Mouse (Mus musculus) liver, embryonic 14.5 days (tissue): Measurements from ENCODE around the gene Supt5. TPM values are rescaled to one million over a fixed set of nuclear protein-coding genes. Genes with fewer than 3 reads are reported as not detected.

Experiments used
- ATAC-seq: fragments of 200-750 bp; cut with Nextera tagmentation; 2 replicates; pipeline ENCODE4 v1.8.0; 2017; ENCODE audit warnings: moderate number of reproducible peaks, mild to moderate bottlenecking, moderate library complexity; ENCODE audit not compliant: insufficient read depth
- DNase-seq, 3 experiments: peaks; one replicate each; pipeline ENCODE4 v3.0.0-alpha.2; 2012 to 2013; ENCODE audit warnings: low read depth in 3 of 3, low spot score in 3 of 3
- H3K27ac ChIP-seq: fragments of 300-500 bp; sonication (generic); 2 replicates; pipeline ENCODE4 v1.5.1; 2014; ENCODE audit warnings: moderate library complexity, mild to moderate bottlenecking, control low read depth, inconsistent platforms
- H3K27me3 ChIP-seq: fragments of 300-500 bp; sonication (generic); 2 replicates; pipeline ENCODE4 v1.6.1; 2014; ENCODE audit warnings: mild to moderate bottlenecking, low read length, moderate library complexity; ENCODE audit not compliant: control insufficient read depth, insufficient read depth
- H3K36me3 ChIP-seq: fragments of 300-500 bp; sonication (generic); replicated peaks from 2 replicates; pipeline ENCODE4 v1.6.1; 2014; ENCODE audit warnings: low read depth; ENCODE audit not compliant: control insufficient read depth, insufficient read depth
- H3K4me1 ChIP-seq, 2 experiments: fragments of 200-500 bp in 1 of 2; fragments of 300-500 bp in 1 of 2; sonication (generic) in 1 of 2; replicated peaks; 2 replicates each; pipeline ENCODE4 v1.6.1; 2012 to 2014; ENCODE audit warnings: antibody characterized with exemption in 1 of 2, inconsistent platforms in 1 of 2, low read length in 1 of 2; ENCODE audit not compliant: control insufficient read depth in 2 of 2, insufficient read depth in 2 of 2
- H3K4me2 ChIP-seq: fragments of 300-500 bp; sonication (generic); 2 replicates; pipeline ENCODE4 v1.6.1; 2014; ENCODE audit warnings: low read depth, mild to moderate bottlenecking, control low read depth, moderate library complexity
- H3K4me3 ChIP-seq, 2 experiments: fragments of 200-500 bp in 1 of 2; fragments of 300-500 bp in 1 of 2; sonication (generic) in 1 of 2; 2 replicates each; pipeline ENCODE4 v1.5.1; 2012 to 2014; ENCODE audit warnings: low read depth in 2 of 2, low read length in 2 of 2, mild to moderate bottlenecking in 2 of 2, control low read depth in 1 of 2, inconsistent platforms in 1 of 2, moderate library complexity in 1 of 2; ENCODE audit not compliant: insufficient read depth in 1 of 2
- H3K9ac ChIP-seq: fragments of 300-500 bp; sonication (generic); replicated peaks from 2 replicates; pipeline ENCODE4 v1.6.1; 2014; ENCODE audit warnings: mild to moderate bottlenecking, control low read depth, moderate library complexity
- H3K9me3 ChIP-seq: fragments of 300-500 bp; sonication (generic); 2 replicates; pipeline ENCODE4 v1.6.1; 2016; ENCODE audit warnings: low read length, mixed read lengths; ENCODE audit not compliant: control insufficient read depth
- CTCF ChIP-seq: IDR thresholded peaks from 2 replicates; pipeline ENCODE4 v1.5.1; 2016; ENCODE audit warnings: antibody characterized with exemption, low read depth, control low read depth
- EP300 ChIP-seq: IDR thresholded peaks from 2 replicates; pipeline ENCODE4 v1.6.1; 2016; ENCODE audit warnings: antibody characterized with exemption, low read depth
- WGBS: fragments of 180-500 bp; shearing (Covaris S2); extraction: QIAGEN DNeasy Blood & Tissue Kit; methylation state at CpG from one replicate; pipeline ENCODE4 v1.1.7; 2014; ENCODE audit not compliant: insufficient replicate concordance; 5-methylcytosine and 5-hydroxymethylcytosine counted together
- polyA plus RNA-seq, 2 experiments: library from polyadenylated mRNA; depleted of rRNA in 1 of 2; stranded (reverse) in 1 of 2; unstranded in 1 of 2; fragments of >200 nt; fragmentation: Nextera tagmentation in 1 of 2; extraction: Ambion mirVana in 1 of 2; gene quantifications; 2 replicates each; pipeline versions ENCODE4 v1.2.1 to v1.2.3; 2012 to 2014

Supt5 gene
- polyA plus RNA-seq, 2 experiments = 21.7 to 29.6 TPM

GRCm38 (mm10) chr7:28328260-28328659 is 10.3 kb downstream of the Supt5 start:
- DNase-seq = no peak
- no peak overlapping the region for H3K4me3 ChIP-seq
- no peak overlapping the region for H3K27ac ChIP-seq
- 89% methylated on average over 2 of the region's 2 CpGs for WGBS
- H3K9ac ChIP-seq = no peak overlapping the region
- no peak for ATAC-seq
- H3K27me3 ChIP-seq = no peaks in the 10 kb centered on the region
- no peaks in the 10 kb centered on the region for H3K9me3 ChIP-seq
- H3K36me3 ChIP-seq = peaks cover 52% of the 10 kb centered on the region
- no peaks in the 10 kb centered on the region for H3K4me1 ChIP-seq
- no peak overlapping the region for H3K4me2 ChIP-seq
- no peak for TF ChIP-seq EP300
- TF ChIP-seq CTCF = no peak

DNA sequence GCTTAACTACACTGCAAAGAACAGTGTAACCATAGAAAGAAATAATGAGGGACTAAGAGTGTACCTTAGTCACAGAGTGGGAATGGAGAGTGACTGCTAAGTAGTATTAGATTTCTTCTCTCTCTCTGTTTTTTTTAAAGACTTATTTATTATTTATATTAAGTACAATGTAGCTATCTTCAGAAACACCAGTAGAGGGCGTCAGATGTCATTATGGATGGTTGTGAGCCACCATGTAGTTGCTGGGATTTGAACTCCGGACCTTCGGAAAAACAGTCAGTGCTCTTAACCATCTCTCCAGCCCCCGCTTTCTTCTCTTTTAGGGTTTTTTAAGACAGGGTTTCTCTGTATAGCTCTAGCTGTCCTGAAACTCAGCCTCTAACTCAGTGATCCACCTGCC is 12.1 kb downstream of the Supt5 start:
- H3K27ac ChIP-seq = no peak overlapping the region
- ATAC-seq = no peak
- H3K9ac ChIP-seq = no peak overlapping the region
- H3K27me3 ChIP-seq = no peaks in the 10 kb centered on the region
- no peak overlapping the region for H3K4me2 ChIP-seq
- no peaks in the 10 kb centered on the region for H3K9me3 ChIP-seq
- H3K4me3 ChIP-seq = no peak overlapping the region
- WGBS = 70% methylated on average over 4 of the region's 4 CpGs
- H3K36me3 ChIP-seq = peaks cover 66% of the 10 kb centered on the region
- TF ChIP-seq CTCF = no peak
- TF ChIP-seq EP300 = no peak
- H3K4me1 ChIP-seq = no peaks in the 10 kb centered on the region
- no peak for DNase-seq

GRCm38 (mm10) chr7:28325293-28325692 is 13.3 kb downstream of the Supt5 start:
- DNase-seq (no peak), ATAC-seq (no peak)
- no peak for TF ChIP-seq EP300
- no peak for TF ChIP-seq CTCF
- no peak overlapping the region for H3K9ac ChIP-seq
- no peak overlapping the region for H3K4me3 ChIP-seq
- no peaks in the 10 kb centered on the region for H3K4me1 ChIP-seq
- 75% methylated on average over 8 of the region's 8 CpGs for WGBS
- H3K36me3 ChIP-seq = peaks cover 70% of the 10 kb centered on the region
- H3K27ac ChIP-seq = no peak overlapping the region
- H3K4me2 ChIP-seq = no peak overlapping the region
- H3K9me3 ChIP-seq = no peaks in the 10 kb centered on the region
- no peaks in the 10 kb centered on the region for H3K27me3 ChIP-seq

- H3K27me3 ChIP-seq = no peaks in the 10 kb centered on the region
- no peak for TF ChIP-seq EP300
- TF ChIP-seq CTCF = no peak
- H3K4me1 ChIP-seq = no peaks in the 10 kb centered on the region
- no peak overlapping the region for H3K4me3 ChIP-seq
- H3K4me2 ChIP-seq = no peak overlapping the region
- 69% methylated on average over 15 of the region's 15 CpGs for WGBS
- H3K36me3 ChIP-seq = peaks cover 82% of the 10 kb centered on the region
- ATAC-seq (peak; percentile 22; the same call in 1 of the 2 replicates), DNase-seq (no peak)
- H3K9ac ChIP-seq = no peak overlapping the region
- no peak overlapping the region for H3K27ac ChIP-seq
- no peaks in the 10 kb centered on the region for H3K9me3 ChIP-seq
Measured at GRCm38 (mm10) chr7:28321974-28322720, 16.4 kb downstream of the Supt5 start.

- ATAC-seq (no peak), DNase-seq (no peak)
- H3K4me2 ChIP-seq = no peak overlapping the region
- peaks cover 85% of the 10 kb centered on the region for H3K36me3 ChIP-seq
- no peak overlapping the region for H3K4me3 ChIP-seq
- WGBS = 86% methylated on average over 17 of the region's 17 CpGs
- H3K9me3 ChIP-seq = no peaks in the 10 kb centered on the region
- H3K27ac ChIP-seq = no peak overlapping the region
- no peaks in the 10 kb centered on the region for H3K4me1 ChIP-seq
- H3K9ac ChIP-seq = no peak overlapping the region
- TF ChIP-seq CTCF (no peak), EP300 (no peak)
- H3K27me3 ChIP-seq = no peaks in the 10 kb centered on the region
Measured at GRCm38 (mm10) chr7:28318714-28319113, 19.8 kb downstream of the Supt5 start.
